Mouse (Mus musculus) kidney, postnatal 14 days (tissue): Measurements from ENCODE around the gene Dph2.

ENCODE experiments used
- DNase-seq: peaks from one replicate; pipeline ENCODE4 v3.0.0; 2022; ENCODE audit warnings: mixed read lengths

Dph2 gene

GRCm38 (mm10) chr4:117891738-117892161, at the start of gene Dph2:
Gene Dph2 (minus strand): TSS chr4:117892032.
- DNase-seq, result peak; percentile 91

GRCm38 (mm10) chr4:117936964-117937363, 45.1 kb upstream of the Dph2 start:
- DNase-seq, result no peak

- no peak for DNase-seq
These were observed 42.2 kb upstream of the Dph2 start for GRCm38 (mm10) chr4:117934081-117934480.

- DNase-seq, result no peak
These were observed 41.4 kb upstream of the Dph2 start for GRCm38 (mm10) chr4:117933248-117933647.

- DNase-seq, result peak; percentile 83
These were observed 37.6 kb upstream of the Dph2 start, which contains the start of gene Artn for GRCm38 (mm10) chr4:117929391-117929881. Gene Artn (minus strand): TSS chr4:117929763.

- DNase-seq, result peak; percentile 73
These were observed 36.9 kb upstream of the Dph2 start for GRCm38 (mm10) chr4:117928699-117929241.

GRCm38 (mm10) chr4:117928234-117928633, 36.4 kb upstream of the Dph2 start:
- DNase-seq, result peak; percentile 25

GRCm38 (mm10) chr4:117926545-117927482, 35.0 kb upstream of the Dph2 start:
- peak; percentile 59 for DNase-seq

GRCm38 (mm10) chr4:117924916-117925315, 33.1 kb upstream of the Dph2 start:
- DNase-seq, result no peak

GRCm38 (mm10) chr4:117923450-117923849, 31.6 kb upstream of the Dph2 start:
- no peak for DNase-seq

GRCm38 (mm10) chr4:117921358-117921757, 29.5 kb upstream of the Dph2 start:
- DNase-seq, result no peak

GRCm38 (mm10) chr4:117918762-117919161, 26.9 kb upstream of the Dph2 start:
- DNase-seq, result no peak

- peak; percentile 50 for DNase-seq
These were observed 26.4 kb upstream of the Dph2 start for GRCm38 (mm10) chr4:117918261-117918660.

- no peak for DNase-seq
These were observed 26.0 kb upstream of the Dph2 start for GRCm38 (mm10) chr4:117917847-117918246.

- DNase-seq, result no peak
These were observed 25.6 kb upstream of the Dph2 start for GRCm38 (mm10) chr4:117917402-117917801.

GRCm38 (mm10) chr4:117916386-117916785, 24.6 kb upstream of the Dph2 start:
- no peak for DNase-seq

GRCm38 (mm10) chr4:117915489-117916105, 23.8 kb upstream of the Dph2 start:
- DNase-seq, result no peak

GRCm38 (mm10) chr4:117914591-117915442, 23.0 kb upstream of the Dph2 start, which contains the start of gene Ipo13:
Gene Ipo13 (minus strand): TSS chr4:117914999.
- DNase-seq, result peak; percentile 93

- DNase-seq, result no peak
These were observed 22.2 kb upstream of the Dph2 start for GRCm38 (mm10) chr4:117914031-117914430.

- peak; percentile 77 for DNase-seq
These were observed 21.6 kb upstream of the Dph2 start for GRCm38 (mm10) chr4:117913421-117913820.

- no peak for DNase-seq
These were observed 20.9 kb upstream of the Dph2 start for GRCm38 (mm10) chr4:117912685-117913273.

GRCm38 (mm10) chr4:117912131-117912561, 20.3 kb upstream of the Dph2 start:
- no peak for DNase-seq
